ENCODE assay signal across 8 mouse cellular contexts in genomic region chr14:20640644-20641437, GRCm38 (mm10). TPM values are rescaled to one million over a fixed set of nuclear protein-coding genes. Genes with fewer than 3 reads are reported as not detected.
DNase-seq lines count a peak whose midpoint lies in the region; ATAC-seq lines count a peak whose summit lies in the region.

Gene Usp54, minus strand, starts transcription at chr14:20641063.

- peak within 1 kb of the TSS; percentile 90 for H3K4me2 ChIP-seq in hindbrain, embryonic 16.5 days (ENCODE audit: low read length)

- ATAC-seq in hindbrain, embryonic 16.5 days = peak; percentile 96

- no peaks in the 10 kb centered on the region for H3K27me3 ChIP-seq in hindbrain, embryonic 16.5 days (replicated peaks; ENCODE audit: control insufficient read depth, insufficient read depth, low read length)

- peaks cover 4% of the 10 kb centered on the region for H3K4me1 ChIP-seq in hindbrain, embryonic 16.5 days (ENCODE audit: control insufficient read depth, insufficient read depth, low read depth, low read length)

- peak within 1 kb of the TSS; percentile 94 for H3K27ac ChIP-seq in hindbrain, embryonic 16.5 days (ENCODE audit: low read depth, low read length)
- H3K27ac ChIP-seq in macrophage = peak within 1 kb of the TSS; percentile 85

- peak within 1 kb of the TSS; percentile 80 for H3K4me3 ChIP-seq in hindbrain, embryonic 16.5 days (ENCODE audit: low read length)
- H3K4me3 ChIP-seq in macrophage (ENCODE audit: inconsistent target) = peak within 1 kb of the TSS; percentile 81

- no peaks in the 10 kb centered on the region for H3K9me3 ChIP-seq in hindbrain, embryonic 16.5 days (ENCODE audit: control insufficient read depth, low read length)

- no peaks in the 10 kb centered on the region for H3K36me3 ChIP-seq in hindbrain, embryonic 16.5 days (ENCODE audit: control insufficient read depth, insufficient read depth, low read length)
- H3K36me3 ChIP-seq in macrophage (ENCODE audit: inconsistent target) = no peaks in the 10 kb centered on the region

- peak; percentile 98 for DNase-seq in T-cell, adult 2 months (ENCODE audit: low spot score)
- DNase-seq in cerebellum, postnatal 36 days = peak; percentile 97 to 98
- DNase-seq in gastrocnemius, adult 18-20 months (ENCODE audit: low spot score) = peak; percentile 99
- DNase-seq in left cerebral cortex, adult 18-20 months (ENCODE audit: low spot score in 2 of 2) = peak; percentile 97
- DNase-seq in right cerebral cortex, adult 18-20 months = peak; percentile 97
- DNase-seq in urinary bladder, postnatal 10 days (ENCODE audit: low spot score) = peak; percentile 94

- under 1% methylated on average over 71 of the region's 73 CpGs for WGBS in hindbrain, embryonic 16.5 days
- WGBS in macrophage (ENCODE audit: missing documents) = under 1% methylated on average over 57 of the region's 73 CpGs

- H3K79me2 ChIP-seq in macrophage (ENCODE audit: inconsistent target) = peaks cover 10% of the 10 kb centered on the region; the same call in 1 of the 2 replicates

- peak within 1 kb of the TSS; percentile 84 for H3K9ac ChIP-seq in hindbrain, embryonic 16.5 days (ENCODE audit: low read depth, low read length)

RNA-seq across cellular contexts. Expression of gene Usp54, which starts in this region (rescaled TPM):
- 1 to 10 TPM; 3.1 to 5.1 TPM for total RNA-seq in gastrocnemius, adult 18-20 months (2021)
- polyA plus RNA-seq in hindbrain, embryonic 16.5 days (2015; fragmentation: Nextera tagmentation; extraction: Ambion mirVana) = 8.7 and 10.6 TPM in 2 replicates
- 10 to 100 TPM; 39.4 to 44.2 TPM for total RNA-seq in left cerebral cortex, adult 18-20 months (2021)
- total RNA-seq in macrophage (2018; cell fraction: chromatin; rRNA removed) = 10 to 100 TPM in 21 of 26 experiments, 1 to 10 TPM in 5; 8.4 to 19.6 (median 12.2) TPM
- total RNA-seq in macrophage (2018; cell fraction: cytosol; rRNA removed) = 1 to 10 TPM; 1.9 to 3.8 (median 2.7) TPM
- 10 to 100 TPM in 6 of 26 experiments, 1 to 10 TPM in 20; 3.9 to 13.7 (median 7.6) TPM for total RNA-seq in macrophage (2018; cell fraction: nucleus; rRNA removed)
- 2.2 to 2.9 TPM (median 2.5 TPM) in 3 replicates for polyA plus RNA-seq in macrophage (2018)

Comparison
In these comparisons a context has a peak if more than half of its experiments do, and no peak if none do; other contexts are left out.
1. Peak in every context shown above with its lines: DNase-seq, ATAC-seq, H3K4me3 ChIP-seq and H3K27ac ChIP-seq.
2. RNA of gene Usp54 (total RNA-seq): 39.4 to 44.2 TPM in left cerebral cortex, adult 18-20 months; 3.1 to 5.1 TPM in gastrocnemius, adult 18-20 months; every median in the first group is over 4 times any median in the second.